Mouse (Mus musculus): ENCODE results near the gene Zfp326.

The Zfp326 gene

DNA sequence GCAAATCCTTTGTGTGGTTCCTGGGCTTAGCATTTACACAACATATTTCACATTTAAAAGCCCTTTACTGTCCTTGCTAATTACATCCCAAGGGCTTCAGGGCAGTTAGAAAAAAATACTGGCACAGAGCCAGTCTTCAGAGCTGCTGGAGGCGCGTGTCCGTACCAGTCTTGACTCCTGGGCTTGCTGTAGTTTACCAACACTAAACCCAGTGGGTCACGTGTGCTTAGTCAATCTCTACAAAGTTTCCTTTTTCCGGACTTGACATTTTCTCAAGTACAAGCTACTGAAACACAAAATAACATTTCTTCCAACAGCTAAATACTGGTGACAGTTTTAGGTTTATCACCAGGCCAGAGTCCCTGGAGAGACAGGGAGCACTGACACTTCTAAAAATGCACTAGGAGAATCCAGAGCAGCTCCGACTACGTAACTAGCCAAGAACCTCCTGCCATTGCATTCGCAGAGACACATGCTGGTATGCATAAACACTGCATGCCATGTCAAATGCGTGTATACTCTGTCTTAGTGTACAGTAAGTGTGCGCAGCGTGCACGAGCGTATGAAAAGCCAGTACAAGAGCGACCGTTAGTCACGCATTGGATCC lies 8.4 kb upstream of the Zfp326 start:
- DNase-seq, result peak; percentile 25 to 56

DNA sequence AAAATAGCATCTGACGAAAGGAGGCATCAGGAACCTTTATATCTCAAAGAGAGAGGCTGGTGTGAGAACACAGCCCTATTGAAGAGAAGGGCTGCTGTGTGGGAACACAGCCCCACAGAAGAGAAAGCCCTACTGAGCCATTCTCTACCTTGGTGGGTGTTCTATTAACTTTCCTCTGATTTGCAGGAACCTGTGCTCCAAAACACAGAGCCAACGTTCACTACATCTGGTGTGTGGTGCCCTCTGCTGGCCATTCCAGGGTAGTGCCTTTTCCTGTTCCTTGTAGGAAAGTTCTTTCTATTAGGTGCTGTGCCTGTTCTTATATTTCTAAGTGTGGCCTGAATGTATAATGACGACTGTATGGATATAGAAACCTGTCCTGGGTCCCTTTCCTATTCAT lies 7.8 kb upstream of the Zfp326 start:
- DNase-seq, result peak; percentile 92 to 93

DNA sequence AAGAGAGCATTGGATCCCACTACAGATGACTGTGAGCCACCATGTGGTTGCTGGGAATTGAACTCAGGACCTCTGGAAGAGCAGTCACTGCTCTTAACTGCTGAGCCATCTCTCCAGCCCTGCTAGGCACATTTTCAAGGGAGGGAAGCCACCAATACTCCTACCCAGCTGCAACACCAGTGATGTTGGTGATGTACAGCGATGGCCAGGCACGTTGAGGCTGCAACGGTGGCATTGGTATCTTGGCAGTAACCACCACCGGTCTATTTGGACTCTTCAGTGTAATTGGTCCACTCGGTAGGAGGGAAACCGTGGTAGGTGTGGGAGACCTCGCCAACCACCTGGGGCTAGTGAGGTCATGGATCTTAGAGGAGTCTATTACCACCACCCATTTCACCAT lies 6.6 kb upstream of the Zfp326 start:
- DNase-seq, result no peak

DNA sequence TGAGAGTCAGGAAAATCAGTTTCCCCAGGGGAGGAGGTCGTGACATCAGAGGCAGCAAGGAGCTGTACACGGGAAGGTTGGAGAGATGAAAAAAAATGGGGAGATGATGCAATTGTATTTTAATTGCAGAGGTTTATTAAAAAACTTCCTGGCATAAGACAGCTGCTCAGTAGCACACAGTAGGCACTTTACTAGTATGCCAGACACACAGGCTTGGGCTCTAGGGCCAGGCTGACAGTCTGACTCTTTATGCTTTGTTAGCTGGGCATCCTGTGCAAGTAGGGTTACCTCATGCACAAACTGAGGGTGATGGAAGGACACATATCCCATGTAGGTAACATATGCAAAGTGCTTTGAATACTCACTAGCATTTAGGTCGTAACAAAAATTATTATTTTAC lies 5.2 kb upstream of the Zfp326 start:
- DNase-seq, result no peak

DNA sequence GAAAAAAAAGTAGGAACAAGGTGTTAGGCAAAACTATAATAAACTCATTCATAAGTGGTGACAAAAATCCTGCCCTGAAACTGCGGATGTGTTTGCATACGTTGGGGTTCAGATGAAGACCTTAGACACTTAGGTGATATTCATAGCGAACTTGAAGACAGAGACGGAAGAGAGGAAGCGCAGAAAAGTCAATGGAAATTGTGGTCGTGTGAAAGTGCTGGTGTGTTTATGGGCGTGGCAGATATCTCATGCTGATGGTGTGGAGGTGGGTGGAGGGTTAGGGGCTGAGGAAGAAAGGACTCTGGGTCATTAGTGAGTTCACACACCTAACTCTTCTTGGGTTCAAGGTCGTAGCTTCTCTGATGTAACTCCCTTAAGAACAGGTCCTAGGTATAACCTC lies 4.2 kb upstream of the Zfp326 start:
- DNase-seq, result no peak

DNA sequence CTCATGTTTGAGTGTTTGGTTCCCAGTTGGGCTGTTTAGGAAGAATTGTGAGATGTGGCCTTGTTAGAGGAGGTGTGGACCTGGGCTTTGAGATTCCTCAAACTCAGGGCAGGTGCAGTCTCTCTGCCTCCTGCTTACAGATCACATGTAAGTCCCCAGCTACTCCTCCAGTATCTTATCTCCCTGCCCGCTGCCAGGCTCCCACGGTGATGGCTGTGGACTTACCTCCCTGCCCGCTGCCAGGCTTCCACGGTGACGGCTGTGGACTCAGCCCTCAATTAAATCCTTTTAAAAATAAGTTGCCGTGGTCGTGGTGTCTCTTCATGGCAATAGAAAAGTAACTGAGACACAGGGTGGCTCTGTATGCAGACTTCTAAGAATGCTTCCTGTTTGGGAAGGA lies 3.4 kb upstream of the Zfp326 start:
- DNase-seq, result no peak

DNA sequence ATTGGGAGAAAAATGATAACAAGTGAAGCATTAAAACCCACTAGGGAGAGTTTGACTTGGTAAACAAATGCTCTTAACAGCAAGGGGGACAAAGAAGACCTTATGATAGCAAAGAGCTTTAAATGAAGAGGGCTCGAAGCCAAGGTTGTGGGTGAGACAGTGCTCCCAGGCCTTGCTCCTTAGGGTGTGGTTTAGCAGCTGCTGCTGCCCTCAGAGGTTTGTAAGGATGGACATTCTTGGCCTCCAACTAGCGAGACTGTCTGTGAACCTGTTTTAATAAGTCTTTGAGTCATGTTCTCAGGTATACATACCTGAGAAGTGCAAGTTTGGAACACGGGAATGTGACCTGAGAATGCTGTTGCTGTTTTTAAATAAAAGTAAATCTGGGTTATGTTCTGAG lies 2.6 kb upstream of the Zfp326 start:
- DNase-seq, result no peak

DNA sequence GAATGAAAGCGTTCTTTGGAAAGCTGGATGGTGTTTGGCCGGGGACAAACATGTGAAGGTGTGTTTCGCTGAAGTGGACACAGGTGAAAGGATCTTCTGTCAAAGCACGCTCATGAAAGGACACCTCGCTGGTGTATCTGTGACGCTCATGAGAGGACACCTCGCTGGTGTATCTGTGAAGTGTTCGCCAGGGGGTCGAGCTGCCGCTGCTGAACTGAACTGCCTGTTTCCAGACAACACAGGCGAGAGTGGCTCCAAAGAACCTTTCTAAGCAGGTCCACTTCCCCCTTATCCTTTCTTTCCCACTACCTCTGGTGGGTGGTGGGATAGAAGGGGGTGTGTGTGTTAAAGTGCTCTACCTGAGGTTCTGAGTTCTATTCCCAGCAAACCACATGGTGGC lies 1.9 kb upstream of the Zfp326 start:
- no peak for DNase-seq

DNA sequence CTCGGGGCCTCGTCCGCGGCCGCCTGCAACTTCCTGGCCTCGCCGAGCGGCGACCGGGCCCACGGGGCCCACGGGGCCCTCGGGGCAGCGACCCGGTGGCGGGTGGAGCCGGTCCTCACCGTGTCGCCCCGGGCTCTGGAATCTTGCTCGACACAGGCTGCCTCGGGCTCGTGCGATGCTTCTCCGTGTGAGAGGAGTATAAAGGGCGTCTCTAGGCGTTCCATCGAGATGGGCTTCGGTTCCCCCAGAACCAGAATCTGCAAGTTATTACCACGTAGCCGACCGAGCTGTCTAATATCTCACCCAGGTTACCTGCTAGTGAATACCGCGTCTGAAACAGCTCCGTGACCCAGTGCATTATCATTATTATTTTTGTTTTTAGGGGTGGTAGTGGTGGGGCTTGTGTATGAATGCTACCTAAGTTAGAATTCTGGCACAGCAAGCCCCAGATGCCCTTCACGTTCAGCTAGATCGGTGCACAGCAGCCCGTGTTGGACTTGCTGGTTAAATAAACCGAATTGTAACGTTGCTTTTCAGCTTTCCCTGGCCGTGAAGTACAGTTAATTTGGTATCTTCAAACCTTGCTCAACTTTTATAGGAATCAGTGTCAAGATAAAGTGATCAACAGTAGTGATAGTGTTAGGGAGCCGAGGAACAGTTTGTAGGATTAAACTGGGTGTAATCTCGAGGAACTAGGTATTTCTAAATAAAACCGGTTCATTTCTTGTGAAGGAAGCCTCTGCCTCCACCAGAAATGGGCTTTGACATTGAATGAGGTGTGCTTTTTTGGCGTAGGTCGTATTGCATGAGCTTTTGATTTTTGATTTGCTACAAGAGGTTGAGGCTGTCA lies 785 bp downstream of the Zfp326 start:
- peak in 1 of 2 experiments; percentile 68 for DNase-seq

DNA sequence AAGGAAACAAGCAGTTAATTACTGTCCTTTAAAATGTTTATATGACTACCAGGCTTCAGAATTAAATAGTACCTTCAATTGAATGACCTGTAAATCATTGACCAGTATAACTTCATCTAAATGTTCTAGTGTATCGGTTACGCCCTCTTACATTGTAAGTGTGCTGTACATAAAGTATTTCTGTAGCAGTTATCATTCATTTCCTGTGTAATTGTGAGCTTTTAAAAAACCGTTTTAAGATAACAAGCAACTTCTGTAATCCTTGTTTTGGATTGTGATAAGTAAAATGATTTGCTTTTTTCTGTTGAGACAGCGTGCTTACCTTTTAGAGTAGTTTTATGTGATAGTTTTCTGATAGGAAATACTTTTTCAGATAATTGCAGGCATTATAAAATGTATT lies 11.0 kb downstream of the Zfp326 start:
- DNase-seq, result no peak

DNA sequence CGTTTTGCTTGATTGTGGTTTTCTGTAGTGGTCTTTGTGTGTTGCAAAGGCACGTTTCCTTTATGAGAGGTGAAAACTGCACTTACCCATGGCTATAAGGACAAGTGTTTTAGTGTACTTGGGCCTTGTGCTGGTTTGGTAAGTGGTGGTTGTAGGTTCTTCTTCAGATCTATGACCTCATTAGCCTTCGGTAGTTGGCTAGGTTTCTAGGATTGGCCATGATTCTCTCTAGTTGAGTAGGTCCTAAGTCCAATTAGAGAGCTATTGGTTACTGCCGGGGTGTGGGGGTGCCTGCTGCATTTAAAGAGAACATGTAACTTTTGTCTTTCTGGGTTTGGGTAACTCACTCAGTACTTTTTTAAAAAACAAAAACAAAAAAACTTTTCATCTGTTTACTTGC lies 21.8 kb downstream of the Zfp326 start:
- DNase-seq, result no peak

DNA sequence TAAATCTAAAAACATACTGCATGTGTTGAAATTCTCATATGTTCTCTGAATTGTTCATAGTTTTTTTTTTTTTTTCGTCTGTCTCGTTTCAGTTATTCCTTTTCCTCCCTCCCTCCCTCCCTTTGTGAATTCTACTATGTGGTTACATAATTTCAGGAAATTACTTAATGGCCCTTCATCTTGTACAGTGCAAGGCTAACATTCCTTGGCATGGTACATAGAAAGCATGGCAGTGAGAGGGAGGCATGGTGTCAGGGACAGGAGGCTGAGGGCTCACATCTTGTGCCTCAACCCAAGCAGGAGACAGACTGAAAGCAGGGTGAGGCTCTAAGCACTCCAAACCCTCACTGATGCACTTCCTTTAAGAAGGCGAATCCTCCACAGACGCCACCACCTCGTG lies 32.8 kb downstream of the Zfp326 start:
- no peak for DNase-seq

DNA sequence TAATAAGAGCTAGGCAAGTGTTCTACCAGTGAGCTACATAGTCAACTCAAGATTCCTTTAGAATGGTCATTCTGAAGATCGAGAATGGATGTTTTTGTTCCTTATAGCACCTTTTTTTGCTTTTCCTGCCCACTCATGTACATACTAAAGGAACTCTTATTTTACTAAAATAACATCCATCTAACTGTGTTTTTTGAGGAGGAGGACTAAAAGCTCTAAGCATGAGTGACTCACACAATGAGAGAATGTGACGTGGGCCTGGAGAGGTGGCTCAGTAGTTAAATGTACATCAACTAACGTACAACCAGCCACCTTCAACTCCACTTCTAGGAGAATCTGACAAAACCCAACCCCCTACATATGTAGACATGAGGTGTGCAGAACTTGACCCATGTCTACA lies 33.3 kb downstream of the Zfp326 start:
- no peak for DNase-seq

DNA sequence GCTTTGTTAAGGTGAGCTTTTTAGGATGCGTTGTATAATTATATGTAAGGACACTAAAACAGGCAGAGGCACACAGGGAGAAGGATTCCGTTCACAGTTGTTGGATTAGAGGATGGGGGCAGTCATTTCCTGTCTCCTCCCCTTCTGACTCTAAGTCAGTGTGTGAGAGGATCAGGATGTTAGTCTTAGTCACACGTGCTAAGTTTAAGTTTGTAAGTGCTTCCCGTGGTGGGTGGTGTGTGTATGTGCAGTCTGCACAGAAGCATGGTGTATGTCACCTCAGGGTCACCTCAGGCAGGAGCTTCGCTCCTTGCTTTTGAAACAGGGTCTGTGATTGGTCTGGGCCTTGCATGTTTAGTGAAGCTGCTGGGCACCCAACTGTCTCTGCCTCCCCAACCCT lies 35.1 kb downstream of the Zfp326 start:
- no peak for DNase-seq

DNA sequence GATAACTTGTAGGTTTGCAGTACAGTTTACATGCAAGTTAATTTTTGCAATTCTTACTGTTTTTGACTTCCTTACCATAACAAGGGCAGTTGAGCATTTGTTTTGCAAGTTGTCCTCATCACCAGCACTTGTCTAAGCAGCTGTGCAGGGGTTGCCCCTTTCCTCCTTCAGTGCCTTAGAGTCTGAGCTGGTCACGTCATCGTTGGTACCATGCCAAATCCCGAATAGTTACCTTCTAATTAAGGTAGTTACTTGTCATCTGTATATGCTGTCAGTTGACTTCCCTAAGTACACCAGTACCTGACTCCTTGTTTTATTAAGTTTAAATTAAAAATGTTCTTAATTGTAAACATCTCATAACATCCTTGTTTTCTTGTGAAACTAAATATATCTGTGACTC lies 41.0 kb downstream of the Zfp326 start:
- DNase-seq, result peak in 1 of 2 experiments; percentile 28

DNA sequence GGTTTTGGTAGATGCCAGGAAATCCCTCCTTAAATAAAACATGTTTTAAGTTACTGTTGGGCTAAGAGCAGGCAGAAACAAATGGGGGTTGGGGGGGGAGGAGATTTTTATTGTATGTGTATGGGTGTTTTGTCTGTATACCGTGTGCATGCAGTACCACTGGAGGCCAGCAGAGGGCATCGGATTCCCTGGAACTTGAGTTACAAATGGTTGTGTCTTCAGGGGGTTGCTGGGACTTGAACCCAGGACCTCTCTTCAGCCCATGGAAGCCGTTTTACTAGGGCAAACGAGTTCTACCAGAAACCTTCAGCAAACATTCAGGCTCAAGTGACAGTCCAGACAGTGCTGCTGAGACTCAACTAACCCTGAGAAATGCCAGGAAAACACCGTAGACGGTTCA lies 41.9 kb downstream of the Zfp326 start:
- DNase-seq, result peak; percentile 38 to 55

DNA sequence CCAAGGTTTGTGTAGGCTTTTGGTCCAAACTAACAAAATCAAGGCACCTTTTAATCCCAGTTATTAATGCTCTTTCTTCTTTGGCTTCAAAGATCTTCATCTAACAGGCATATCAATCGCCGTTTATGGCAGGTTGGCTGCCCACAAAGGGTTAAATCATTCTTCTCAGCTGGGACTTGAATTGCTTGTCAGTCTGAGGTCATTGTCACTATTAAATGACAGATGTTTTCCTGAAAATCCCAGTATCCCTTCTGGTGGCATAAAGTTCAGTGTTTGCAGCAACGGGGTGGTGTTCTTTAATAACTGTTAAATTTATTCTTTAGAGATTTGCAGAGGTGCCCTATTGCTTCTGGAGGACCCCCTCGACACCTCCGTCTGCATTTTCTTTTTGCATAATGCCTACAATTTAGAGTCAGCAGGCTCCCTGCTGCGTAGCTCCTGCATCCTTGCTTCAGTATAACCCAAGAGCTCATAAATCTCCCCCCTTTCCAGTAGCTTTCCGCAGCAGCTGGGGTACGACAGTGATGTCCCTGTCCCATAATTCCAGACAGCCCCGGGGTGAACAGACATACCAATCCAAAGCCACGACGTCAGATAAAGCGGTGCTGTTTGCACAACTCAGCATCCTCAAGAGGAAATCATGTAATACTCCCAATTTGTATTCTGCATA lies 46.6 kb downstream of the Zfp326 start:
- no peak for DNase-seq

DNA sequence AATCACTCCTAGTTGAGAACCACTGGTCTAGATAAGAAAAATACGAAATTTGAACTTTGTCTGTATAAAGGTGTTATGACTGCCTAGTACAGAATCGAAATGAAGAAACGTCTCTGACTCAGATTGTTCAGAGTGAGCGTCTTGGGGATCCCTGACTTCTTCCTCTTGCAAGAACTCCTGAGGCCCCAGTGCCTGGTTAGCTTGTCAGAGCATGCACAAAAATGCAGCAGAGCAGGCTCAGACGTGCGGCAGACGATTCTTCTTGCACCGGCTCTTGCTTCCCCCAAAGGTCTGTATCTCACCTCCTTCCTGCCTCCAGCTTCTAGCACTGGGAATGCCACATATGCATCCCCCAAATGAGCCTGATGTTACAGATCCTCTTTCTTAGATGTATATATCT lies 48.0 kb downstream of the Zfp326 start:
- DNase-seq, result no peak

DNA sequence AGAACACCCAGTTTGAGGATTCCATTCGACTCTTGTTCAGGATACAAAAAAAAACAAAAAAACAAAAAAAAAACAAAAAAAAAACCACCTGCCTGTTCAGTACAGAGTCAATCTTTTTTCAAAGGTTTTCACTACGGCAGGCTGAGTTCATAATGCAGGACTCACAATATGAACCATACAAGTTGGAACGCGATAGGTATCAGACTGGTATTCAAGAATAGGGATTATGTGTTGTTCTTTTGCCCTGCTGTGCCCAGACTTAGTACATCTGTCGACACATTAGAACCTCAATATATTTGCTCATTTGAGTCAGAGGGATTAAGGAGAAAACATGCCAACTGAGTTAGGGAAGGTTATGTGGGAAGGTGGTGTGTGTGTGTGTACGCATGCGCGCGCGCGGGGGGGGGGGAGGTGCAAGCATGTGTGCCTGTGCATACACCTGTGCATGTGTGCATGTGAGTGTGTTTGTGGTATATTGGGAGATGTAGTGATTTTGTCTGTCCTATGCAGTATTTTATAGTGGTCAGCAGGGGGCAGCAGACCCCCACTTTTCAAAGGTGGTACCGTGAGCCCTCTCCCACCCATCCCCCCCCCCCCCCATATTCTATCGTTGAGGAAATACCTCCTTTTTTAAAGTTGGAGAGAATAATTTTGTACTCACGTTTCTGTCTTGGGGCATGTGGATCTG lies 49.3 kb downstream of the Zfp326 start:
- DNase-seq, result peak; percentile 50 to 69

DNA sequence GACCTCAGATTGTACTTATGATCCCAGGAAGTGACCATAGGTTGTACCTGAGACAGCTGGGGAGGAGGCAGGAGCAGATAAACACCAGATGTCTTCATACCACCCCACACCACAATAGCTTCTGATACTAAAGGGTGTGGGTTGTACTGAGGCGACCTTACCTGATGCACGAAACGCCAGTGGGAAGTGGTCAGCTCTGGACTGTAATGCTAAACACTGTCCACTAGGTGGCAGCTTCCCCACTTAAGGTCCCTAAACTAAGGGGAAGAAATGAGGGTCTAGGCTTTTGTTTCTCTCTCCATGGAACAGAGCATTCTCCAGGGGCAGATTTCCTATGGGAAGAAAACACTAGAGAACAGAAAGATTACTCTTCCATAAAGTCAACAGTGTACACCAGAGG lies 53.9 kb downstream of the Zfp326 start:
- DNase-seq, result peak; percentile 54 to 57

DNA sequence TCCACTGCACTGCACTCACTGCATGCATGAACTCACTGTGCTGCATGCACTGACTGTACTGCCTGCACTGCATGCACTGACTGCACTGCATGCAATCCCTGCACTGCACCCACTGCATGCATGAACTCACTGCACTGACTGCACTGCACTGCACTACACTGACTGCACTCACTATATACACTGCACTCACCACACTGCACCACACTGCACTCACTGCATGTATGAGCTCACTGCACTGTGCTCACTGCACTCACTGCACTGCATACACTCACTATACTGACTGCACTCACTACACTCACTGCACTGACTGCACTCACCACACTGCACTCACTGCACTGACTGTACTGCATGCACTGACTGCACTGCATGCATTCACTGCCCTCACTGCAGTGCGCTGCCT lies 56.0 kb downstream of the Zfp326 start:
- no peak for DNase-seq

DNA sequence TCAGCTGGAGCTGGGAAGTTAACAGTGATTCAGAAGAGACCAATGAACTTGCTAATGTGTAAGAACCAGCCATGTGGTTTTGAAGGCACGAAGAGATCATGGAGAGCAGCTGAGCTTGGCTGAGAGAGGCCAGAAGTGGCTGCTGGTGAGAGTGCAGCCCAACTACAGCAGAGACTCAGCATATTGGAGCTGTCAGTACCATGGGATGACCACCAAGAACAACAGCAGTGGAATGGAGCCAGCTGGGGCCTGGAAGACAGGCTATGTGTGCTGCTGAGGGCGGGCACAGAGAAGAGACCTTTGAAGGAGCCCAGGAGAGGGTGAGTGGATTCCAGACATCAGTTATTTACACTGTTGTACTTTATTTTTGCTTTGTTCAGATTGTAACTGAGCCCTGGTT lies 65.6 kb downstream of the Zfp326 start:
- peak; percentile 48 to 57 for DNase-seq

Data from cerebellum, postnatal 10 days (tissue).